Mouse (Mus musculus): Measurements from ENCODE around the gene Sos1. TPM values are rescaled to one million over a fixed set of nuclear protein-coding genes. Genes with fewer than 3 reads are reported as not detected.
A peak's percentile ranks its signal among the peaks of the same experiment; 100 is the strongest.

The Sos1 gene
- polyA plus RNA-seq, 1 experiment from 2014 or later = 2.2 TPM

DNA sequence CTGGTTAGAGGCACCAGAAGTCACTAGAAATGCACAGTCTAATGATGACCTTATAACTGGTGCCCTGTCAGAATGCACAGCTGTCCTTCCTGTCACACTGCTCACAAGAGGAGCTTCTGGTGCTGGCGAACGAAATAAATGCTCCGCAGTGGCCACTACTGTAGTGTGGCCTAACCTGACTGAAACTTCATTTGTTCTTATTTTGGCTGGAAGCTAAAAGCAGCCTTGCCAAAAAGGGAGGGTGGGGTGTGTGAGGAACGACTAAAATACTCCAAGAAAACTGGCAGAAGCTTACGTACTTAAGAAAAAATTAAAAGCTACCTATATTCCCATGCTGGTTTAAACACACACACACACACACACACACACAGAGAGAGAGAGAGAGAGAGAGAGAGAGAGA, 53.4 kb downstream of the Sos1 start:
- WGBS = 58% methylated on average over 5 of the region's 5 CpGs
- ATAC-seq (ENCODE audit: low FRiP score, low TSS enrichment) (no peak), DNase-seq (ENCODE audit: low spot score) (no peak)
- Histone ChIP-seq H3K4me3 (ENCODE audit: low read depth, low read length) (no peak overlapping the region), H3K9me3 (ENCODE audit: control insufficient read depth, low read length) (no peaks in the 10 kb centered on the region), H3K4me2 (replicated peaks; ENCODE audit: low read depth) (no peak overlapping the region), H3K27me3 (ENCODE audit: control insufficient read depth, insufficient read depth, low read length) (no peaks in the 10 kb centered on the region), H3K9ac (ENCODE audit: low read length) (no peak overlapping the region), H3K36me3 (ENCODE audit: control insufficient read depth, insufficient read depth, low read length) (peaks cover 3% of the 10 kb centered on the region; the same call in 1 of the 2 replicates), H3K4me1 (replicated peaks; ENCODE audit: control insufficient read depth, insufficient read depth) (no peaks in the 10 kb centered on the region), H3K27ac (replicated peaks) (no peak overlapping the region)
- TF ChIP-seq EP300 (optimal IDR thresholded peaks at IDR 0.05) (no peak), CTCF (IDR thresholded peaks at IDR 0.05; ENCODE audit: low read depth) (no peak)

DNA sequence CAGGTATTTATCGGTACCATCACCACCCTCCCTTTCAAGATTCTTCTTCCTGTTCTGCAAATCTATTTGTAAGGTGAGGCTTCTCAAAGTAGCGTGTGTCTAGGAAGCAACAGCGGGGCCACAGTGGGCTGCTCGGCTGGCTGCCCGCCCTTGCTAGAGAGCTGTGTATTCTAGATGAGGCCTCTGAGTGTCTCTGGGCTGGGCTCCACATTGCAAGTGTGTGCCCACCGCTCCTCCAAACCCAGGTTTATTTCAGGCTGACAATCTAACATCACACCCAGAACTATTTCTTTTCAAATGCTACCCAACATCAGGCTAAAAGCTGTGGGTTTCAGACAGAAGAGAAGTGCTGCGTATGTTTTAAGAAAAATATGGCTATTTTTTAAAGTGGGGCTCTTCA, 54.1 kb downstream of the Sos1 start:
- no peak for DNase-seq (ENCODE audit: low spot score)

DNA sequence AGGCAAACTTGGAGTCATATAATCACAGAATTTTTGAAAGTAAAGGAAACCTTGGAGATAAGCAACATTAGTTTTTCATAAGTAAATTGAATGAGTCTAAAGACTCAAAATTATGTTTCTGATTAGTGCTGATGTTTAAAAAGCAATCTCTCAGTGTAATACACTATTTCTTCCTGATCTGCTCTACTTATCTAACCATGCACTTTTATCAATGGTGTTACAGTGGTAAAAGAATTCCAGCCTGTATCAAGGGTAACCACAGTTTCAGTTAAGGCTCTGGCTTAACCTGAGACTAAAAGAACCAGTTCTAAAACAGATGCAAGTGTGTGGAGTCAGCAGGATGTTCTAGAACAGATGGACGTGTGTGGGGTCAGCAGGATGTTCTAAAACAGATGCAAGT, 59.3 kb downstream of the Sos1 start:
- peaks cover 10% of the 10 kb centered on the region for H3K36me3 ChIP-seq (ENCODE audit: control insufficient read depth, insufficient read depth, low read length)
- no peak for TF ChIP-seq CTCF (IDR thresholded peaks at IDR 0.05; ENCODE audit: low read depth)
- no peak for TF ChIP-seq EP300 (optimal IDR thresholded peaks at IDR 0.05)
- H3K9me3 ChIP-seq (ENCODE audit: control insufficient read depth, low read length) = no peaks in the 10 kb centered on the region
- no peak for ATAC-seq (ENCODE audit: low FRiP score, low TSS enrichment)
- no peak overlapping the region for H3K9ac ChIP-seq (ENCODE audit: low read length)
- H3K4me1 ChIP-seq (replicated peaks; ENCODE audit: control insufficient read depth, insufficient read depth) = no peaks in the 10 kb centered on the region
- H3K4me2 ChIP-seq (replicated peaks; ENCODE audit: low read depth) = no peak overlapping the region
- no peaks in the 10 kb centered on the region for H3K27me3 ChIP-seq (ENCODE audit: control insufficient read depth, insufficient read depth, low read length)
- no peak for DNase-seq (ENCODE audit: low spot score)
- H3K27ac ChIP-seq (replicated peaks) = no peak overlapping the region
- no peak overlapping the region for H3K4me3 ChIP-seq (ENCODE audit: low read depth, low read length)
- WGBS = 89% methylated on average over 1 of the region's 1 CpGs

More for the DNA sequence above, 54.1 kb downstream of the Sos1 start:
- H3K4me2 ChIP-seq (replicated peaks; ENCODE audit: low read depth) = no peak overlapping the region
- H3K9me3 ChIP-seq (ENCODE audit: control insufficient read depth, low read length) = no peaks in the 10 kb centered on the region
- H3K27me3 ChIP-seq (ENCODE audit: control insufficient read depth, insufficient read depth, low read length) = no peaks in the 10 kb centered on the region
- H3K4me3 ChIP-seq (ENCODE audit: low read depth, low read length) = no peak overlapping the region
- no peak overlapping the region for H3K27ac ChIP-seq (replicated peaks)
- TF ChIP-seq CTCF (IDR thresholded peaks at IDR 0.05; ENCODE audit: low read depth) (no peak), EP300 (optimal IDR thresholded peaks at IDR 0.05) (no peak)
- H3K36me3 ChIP-seq (ENCODE audit: control insufficient read depth, insufficient read depth, low read length) = peaks cover 3% of the 10 kb centered on the region; the same call in 1 of the 2 replicates
- WGBS = 87% methylated on average over 7 of the region's 7 CpGs
- no peaks in the 10 kb centered on the region for H3K4me1 ChIP-seq (replicated peaks; ENCODE audit: control insufficient read depth, insufficient read depth)
- no peak for ATAC-seq (ENCODE audit: low FRiP score, low TSS enrichment)
- no peak overlapping the region for H3K9ac ChIP-seq (ENCODE audit: low read length)

DNA sequence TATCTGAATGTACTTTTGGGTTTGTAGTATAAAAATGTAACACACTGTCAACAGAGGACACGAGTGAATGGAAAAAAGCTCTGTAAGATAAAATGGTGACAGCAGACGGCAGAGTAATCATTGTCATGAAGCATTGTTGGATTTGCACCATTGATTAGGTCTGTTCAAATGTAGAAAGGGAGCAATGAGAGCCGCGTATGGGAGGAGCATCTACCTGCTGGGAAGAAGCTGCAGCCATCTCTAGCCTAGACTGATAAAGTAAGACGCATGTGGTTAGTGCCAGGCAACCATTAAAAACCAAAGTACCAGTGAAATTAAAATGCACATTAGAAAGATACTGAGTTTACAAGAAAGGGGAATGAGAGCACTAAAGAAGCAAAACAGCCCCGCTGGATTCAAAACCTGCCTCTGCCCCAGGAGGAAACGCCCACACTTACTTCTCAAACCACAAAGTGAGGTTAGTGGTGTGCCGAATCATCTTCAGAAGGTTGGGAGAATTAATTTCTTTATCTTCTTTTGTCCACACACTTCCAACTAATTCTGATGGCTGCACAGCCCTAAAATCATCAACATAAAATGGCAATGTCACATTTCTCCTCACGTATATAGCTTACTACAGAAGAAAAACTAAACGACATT, 61.6 kb downstream of the Sos1 start:
- WGBS = 89% methylated on average over 10 of the region's 10 CpGs
- H3K4me3 ChIP-seq (ENCODE audit: low read depth, low read length) = no peak overlapping the region
- no peak for ATAC-seq (ENCODE audit: low FRiP score, low TSS enrichment)
- no peak for DNase-seq (ENCODE audit: low spot score)
- no peak overlapping the region for H3K27ac ChIP-seq (replicated peaks)
- peaks cover 18% of the 10 kb centered on the region for H3K36me3 ChIP-seq (ENCODE audit: control insufficient read depth, insufficient read depth, low read length)
- no peaks in the 10 kb centered on the region for H3K9me3 ChIP-seq (ENCODE audit: control insufficient read depth, low read length)
- TF ChIP-seq CTCF (IDR thresholded peaks at IDR 0.05; ENCODE audit: low read depth) (no peak), EP300 (optimal IDR thresholded peaks at IDR 0.05) (no peak)
- no peaks in the 10 kb centered on the region for H3K4me1 ChIP-seq (replicated peaks; ENCODE audit: control insufficient read depth, insufficient read depth)
- H3K27me3 ChIP-seq (ENCODE audit: control insufficient read depth, insufficient read depth, low read length) = no peaks in the 10 kb centered on the region
- H3K4me2 ChIP-seq (replicated peaks; ENCODE audit: low read depth) = no peak overlapping the region
- no peak overlapping the region for H3K9ac ChIP-seq (ENCODE audit: low read length)

DNA sequence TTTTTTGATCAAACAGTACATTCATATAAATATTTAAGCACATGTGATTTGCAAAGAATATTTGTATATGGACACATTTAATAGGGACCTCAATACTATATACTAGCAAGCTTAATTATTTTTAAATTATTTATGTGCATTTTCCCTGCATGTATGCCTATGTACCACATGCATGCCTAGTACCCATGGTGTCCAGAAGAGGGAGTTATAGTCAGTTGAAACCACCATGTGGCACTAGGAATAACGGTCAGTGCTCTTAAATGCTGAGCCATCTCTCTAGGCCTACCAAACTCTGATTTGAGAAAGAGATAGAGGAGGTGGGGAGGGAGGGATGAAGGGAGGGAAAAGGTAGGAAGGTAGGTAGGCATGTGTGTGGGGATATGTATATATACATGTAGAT, 69.1 kb downstream of the Sos1 start:
- TF ChIP-seq EP300 (optimal IDR thresholded peaks at IDR 0.05) (no peak), CTCF (IDR thresholded peaks at IDR 0.05; ENCODE audit: low read depth) (peak; percentile 64)
- no peak overlapping the region for H3K9ac ChIP-seq (ENCODE audit: low read length)
- no peak for DNase-seq (ENCODE audit: low spot score)
- H3K27ac ChIP-seq (replicated peaks) = no peak overlapping the region
- no peaks in the 10 kb centered on the region for H3K4me1 ChIP-seq (replicated peaks; ENCODE audit: control insufficient read depth, insufficient read depth)
- no peaks in the 10 kb centered on the region for H3K27me3 ChIP-seq (ENCODE audit: control insufficient read depth, insufficient read depth, low read length)
- no peak for ATAC-seq (ENCODE audit: low FRiP score, low TSS enrichment)
- no peak overlapping the region for H3K4me2 ChIP-seq (replicated peaks; ENCODE audit: low read depth)
- 60% methylated on average over 1 of the region's 1 CpGs for WGBS
- H3K4me3 ChIP-seq (ENCODE audit: low read depth, low read length) = no peak overlapping the region
- H3K9me3 ChIP-seq (ENCODE audit: control insufficient read depth, low read length) = no peaks in the 10 kb centered on the region
- H3K36me3 ChIP-seq (ENCODE audit: control insufficient read depth, insufficient read depth, low read length) = peaks cover 30% of the 10 kb centered on the region

DNA sequence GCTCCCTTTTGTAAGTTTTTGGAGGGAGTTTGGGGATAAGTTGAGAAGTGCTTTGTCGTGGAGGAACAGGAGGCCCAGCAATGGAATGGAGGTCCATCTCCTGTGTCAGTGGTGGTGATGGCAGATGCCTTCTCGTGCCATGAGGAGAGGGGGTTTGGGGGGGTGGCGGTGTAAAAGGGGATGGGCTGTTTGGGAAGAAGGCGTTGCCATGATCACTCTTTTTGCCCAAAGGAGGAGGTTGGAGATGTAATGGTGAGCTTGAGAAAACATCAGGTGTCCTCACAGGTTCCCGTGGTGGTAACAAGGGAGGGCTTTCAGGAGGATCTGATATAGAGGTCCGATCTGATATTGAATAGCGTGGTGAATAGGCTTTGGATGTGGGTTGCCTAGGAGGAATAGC, 82.0 kb downstream of the Sos1 start:
- peaks cover 10% of the 10 kb centered on the region for H3K36me3 ChIP-seq (ENCODE audit: control insufficient read depth, insufficient read depth, low read length)
- no peaks in the 10 kb centered on the region for H3K4me1 ChIP-seq (replicated peaks; ENCODE audit: control insufficient read depth, insufficient read depth)
- no peak for TF ChIP-seq CTCF (IDR thresholded peaks at IDR 0.05; ENCODE audit: low read depth)
- TF ChIP-seq EP300 (optimal IDR thresholded peaks at IDR 0.05) = no peak
- H3K9me3 ChIP-seq (ENCODE audit: control insufficient read depth, low read length) = no peaks in the 10 kb centered on the region
- H3K4me3 ChIP-seq (ENCODE audit: low read depth, low read length) = no peak overlapping the region
- H3K9ac ChIP-seq (ENCODE audit: low read length) = no peak overlapping the region
- DNase-seq (ENCODE audit: low spot score) (no peak), ATAC-seq (ENCODE audit: low FRiP score, low TSS enrichment) (no peak)
- H3K4me2 ChIP-seq (replicated peaks; ENCODE audit: low read depth) = no peak overlapping the region
- H3K27me3 ChIP-seq (ENCODE audit: control insufficient read depth, insufficient read depth, low read length) = no peaks in the 10 kb centered on the region
- 94% methylated on average over 7 of the region's 7 CpGs for WGBS
- no peak overlapping the region for H3K27ac ChIP-seq (replicated peaks)
